Mouse (Mus musculus) heart, adult 18-20 months (tissue): ENCODE data around the gene Dis3. TPM values are rescaled to one million over a fixed set of nuclear protein-coding genes. Genes with fewer than 3 reads are reported as not detected.

Experiments
- DNase-seq, 2 experiments: peaks; one replicate each; pipeline ENCODE4 v3.0.0; 2021 to 2022; ENCODE audit warnings: mixed read lengths in 1 of 2
- long read RNA-seq, 2 experiments: library from polyadenylated mRNA; stranded (forward); transcript quantifications; one replicate each; pipeline ENCODE4 v2.0.0; 2021
- total RNA-seq, 2 experiments: library from RNA; stranded (reverse); gene quantifications; 2 replicates each; pipeline ENCODE4 v1.2.3; 2021

Gene Dis3
- 10 to 100 TPM in 1 of 2 experiments, 1 to 10 TPM in 1; 9.4 to 10.3 TPM for total RNA-seq
- long read RNA-seq, experiment 1, full-length matches to known transcripts = 2 of 2 reads
- long read RNA-seq, experiment 1, partial matches to known transcripts = 0 of 2 reads
- long read RNA-seq, experiment 1, other reads (novel, unspliced or antisense) = 0 of 2 reads
- long read RNA-seq, experiment 2, full-length matches to known transcripts = 2 of 4 reads
- long read RNA-seq, experiment 2, partial matches to known transcripts = 1 of 4 reads
- long read RNA-seq, experiment 2, other reads (novel, unspliced or antisense) = 1 of 4 reads

GRCm38 (mm10) chr14:99099267-99099966, at the start of gene Dis3, which contains the start of gene Pibf1:
Gene Dis3, minus strand, starts transcription at chr14:99099770.
Gene Pibf1, plus strand, starts transcription at chr14:99099424.
- peak; percentile 98 to 100 for DNase-seq

GRCm38 (mm10) chr14:99146841-99147240, 47.3 kb upstream of the Dis3 start:
- DNase-seq = no peak

DNA sequence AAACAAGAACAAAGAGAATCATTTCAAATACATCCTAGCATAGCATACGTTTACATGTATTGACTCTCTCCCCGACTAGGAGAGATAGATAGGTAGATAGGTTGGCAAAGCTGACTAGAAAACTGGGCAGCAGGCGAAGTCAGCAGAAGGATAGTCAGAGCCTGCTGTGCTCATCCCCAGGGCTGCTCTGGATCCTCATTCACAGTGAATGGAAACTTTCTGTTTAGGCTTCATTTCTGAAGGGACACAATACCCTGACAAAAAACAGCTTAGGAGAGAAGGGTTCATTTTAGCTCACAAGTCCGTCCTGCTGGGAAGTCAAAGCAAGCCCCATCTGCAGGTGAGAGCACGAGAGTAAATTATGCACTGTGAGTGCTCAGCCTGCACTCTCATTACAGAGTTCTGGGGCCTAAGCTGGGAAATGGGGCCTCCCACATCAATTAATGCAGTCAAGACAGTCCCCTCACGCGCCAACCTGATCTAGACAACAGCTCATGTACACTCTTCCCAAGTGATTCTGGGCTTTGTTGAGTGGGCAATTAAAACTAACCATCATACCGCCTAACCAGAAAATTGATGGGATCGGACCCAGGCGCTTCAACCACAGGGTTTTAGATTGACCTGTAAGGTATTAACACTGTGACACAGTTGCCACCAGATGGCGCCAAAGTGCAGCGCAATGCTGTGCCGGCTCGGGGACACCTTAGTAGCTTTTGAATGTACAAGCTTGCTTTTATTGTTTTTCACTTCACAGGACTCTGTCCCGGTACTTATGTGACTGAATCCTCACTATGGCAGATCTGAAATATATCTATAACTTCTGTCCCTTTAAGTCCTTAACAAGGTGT, 42.4 kb upstream of the Dis3 start:
- peak; percentile 67 to 89 for DNase-seq

- DNase-seq = no peak
These were observed 40.5 kb upstream of the Dis3 start for GRCm38 (mm10) chr14:99140036-99140435.

DNA sequence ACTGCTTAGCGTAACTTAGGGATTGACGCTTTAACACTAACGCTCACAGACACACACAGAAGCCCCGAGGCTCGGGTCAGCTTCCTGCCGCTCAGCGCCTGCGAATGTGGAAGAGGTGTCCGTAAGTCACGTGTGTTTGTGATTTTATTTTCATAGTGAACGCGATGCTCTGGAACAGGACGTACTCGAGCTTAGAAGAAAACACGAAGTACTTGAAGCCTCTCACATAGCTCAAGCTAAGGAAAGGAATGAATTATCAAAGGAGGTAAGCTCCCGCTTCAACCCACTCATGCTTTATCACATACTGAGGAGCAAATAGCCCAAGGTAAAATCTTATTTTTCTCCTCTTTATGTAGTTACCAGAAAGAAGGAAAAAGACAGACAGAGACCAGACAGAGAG, 36.7 kb upstream of the Dis3 start:
- no peak for DNase-seq

DNA sequence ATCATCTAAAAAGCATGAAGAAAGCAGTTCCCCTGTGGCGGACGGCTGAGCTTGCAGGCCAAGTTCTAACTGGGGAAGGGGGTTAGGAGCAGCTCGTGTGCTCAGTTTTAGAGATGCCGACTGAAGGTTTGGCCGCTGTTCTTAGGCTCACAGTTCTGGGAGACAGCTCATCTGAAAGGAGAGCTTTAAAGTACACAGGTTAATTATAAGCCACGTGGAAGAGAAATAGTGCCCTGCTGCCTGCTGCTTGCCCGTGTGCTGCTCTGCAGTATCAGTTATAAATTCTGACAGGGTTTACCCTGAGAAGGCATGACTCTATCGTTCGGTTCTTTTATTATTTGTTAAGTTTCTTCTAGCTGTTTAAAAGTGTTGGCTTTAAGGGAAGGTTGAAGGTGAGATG, 36.2 kb upstream of the Dis3 start:
- DNase-seq = no peak

DNA sequence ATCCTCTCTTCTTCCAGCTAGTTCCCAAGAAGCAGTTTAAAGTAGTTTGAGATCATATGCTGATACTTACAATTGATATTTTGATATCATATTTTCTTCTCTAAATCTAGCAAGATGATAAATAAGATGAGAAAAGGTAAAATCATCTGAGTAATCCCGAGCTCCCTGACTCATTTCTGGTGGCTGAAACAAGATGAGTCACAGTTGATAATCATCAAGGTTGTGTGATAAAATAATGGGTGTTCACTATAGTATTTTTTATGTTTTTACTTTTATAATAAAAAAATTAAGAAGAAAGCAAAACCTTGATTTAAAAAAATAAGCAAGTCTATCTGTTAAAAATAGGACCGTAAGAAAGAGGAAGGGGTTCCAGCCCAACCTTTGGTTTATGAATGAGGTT, 34.5 kb upstream of the Dis3 start:
- no peak for DNase-seq

DNA sequence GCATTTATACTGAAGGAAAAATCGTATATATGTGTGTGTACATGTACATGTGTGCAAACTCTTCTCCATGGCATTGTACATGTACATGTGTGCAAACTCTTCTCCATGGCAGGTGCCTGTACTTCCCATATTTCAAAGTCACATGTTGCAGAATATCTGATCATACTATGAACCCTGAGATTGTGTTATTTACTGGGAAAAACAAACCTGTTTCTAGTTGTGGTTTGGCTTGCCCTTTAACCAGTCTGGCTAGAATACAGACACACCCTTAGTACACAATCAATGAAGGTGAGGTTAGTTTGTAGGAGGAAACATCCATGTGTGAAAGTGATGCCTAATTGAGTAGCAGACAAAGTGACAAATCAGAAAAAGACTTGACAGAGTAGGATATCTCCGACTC, 29.5 kb upstream of the Dis3 start:
- DNase-seq = no peak

- DNase-seq = no peak
These were observed 27.9 kb upstream of the Dis3 start for GRCm38 (mm10) chr14:99127509-99127908.

DNA sequence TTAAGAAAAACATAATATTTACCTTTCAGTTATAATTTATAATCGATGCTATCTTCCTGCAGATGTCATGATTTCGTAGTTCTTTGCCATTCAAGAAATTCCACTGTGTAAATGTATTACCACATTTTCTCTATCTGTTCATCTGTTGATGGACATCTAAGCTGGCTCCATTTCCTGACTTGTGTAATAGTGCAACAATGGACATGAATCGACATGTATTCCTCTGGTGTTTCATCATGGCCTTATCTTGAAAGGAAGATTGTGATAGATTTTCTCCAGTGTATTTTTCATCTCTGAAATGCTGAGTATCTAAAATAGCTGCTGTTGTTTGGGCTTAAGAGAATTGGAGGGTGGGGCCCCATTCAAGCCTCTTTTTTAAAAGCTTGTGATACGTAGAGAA, 27.1 kb upstream of the Dis3 start:
- DNase-seq = no peak

DNA sequence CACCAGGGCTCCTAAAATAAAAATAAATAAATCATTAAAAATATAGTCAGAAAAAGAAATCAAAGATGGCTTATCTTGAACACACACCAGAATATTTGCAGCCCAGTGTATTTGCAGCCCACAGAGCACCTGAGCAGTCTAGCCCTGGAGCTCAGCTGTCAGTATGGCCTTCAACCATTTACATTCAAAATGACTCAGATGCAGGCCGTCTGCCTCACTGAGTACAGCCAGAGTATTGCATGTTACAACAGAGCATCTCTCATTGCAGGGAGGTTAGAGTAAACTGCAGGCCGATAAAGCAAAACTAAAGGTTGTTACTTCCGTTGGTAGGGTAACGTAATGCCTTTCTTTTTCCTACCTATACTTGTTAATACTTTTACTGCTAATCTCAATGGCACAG, 24.5 kb upstream of the Dis3 start:
- no peak for DNase-seq

DNA sequence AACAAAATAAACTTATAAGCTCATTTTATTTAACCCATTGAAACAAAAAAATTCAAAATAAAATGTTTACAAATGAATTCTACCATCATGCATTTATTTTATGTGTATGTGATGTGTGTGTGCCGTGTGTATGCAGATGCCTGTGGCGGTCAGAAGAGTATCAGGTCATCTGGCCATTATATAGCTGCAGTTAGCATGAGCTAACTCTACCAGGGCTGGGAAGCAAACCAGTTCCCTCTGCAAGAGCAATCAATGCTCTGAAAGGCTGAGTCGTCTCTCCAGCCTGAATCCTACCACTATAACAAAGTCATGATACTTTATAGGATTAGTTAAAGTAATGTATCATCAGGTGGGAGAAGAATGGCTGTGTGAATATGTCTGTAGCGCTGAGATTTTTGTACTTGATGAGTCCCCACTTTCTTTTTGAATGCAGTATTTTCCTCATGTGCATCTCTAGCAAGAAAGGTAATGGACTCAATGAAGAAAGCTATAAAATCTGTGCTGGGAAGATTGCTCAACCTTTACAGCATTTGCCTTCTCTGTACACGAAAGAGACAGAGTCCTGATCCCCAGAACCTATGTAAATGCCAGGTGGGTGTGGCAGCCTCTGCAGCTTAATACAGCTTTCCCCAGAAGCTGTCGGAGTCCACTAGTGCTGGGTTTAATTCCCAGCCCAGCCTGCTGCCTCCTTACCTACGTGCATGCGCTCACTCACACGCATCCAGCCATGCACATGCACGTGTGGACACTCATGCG, 22.2 kb upstream of the Dis3 start:
- no peak for DNase-seq

DNA sequence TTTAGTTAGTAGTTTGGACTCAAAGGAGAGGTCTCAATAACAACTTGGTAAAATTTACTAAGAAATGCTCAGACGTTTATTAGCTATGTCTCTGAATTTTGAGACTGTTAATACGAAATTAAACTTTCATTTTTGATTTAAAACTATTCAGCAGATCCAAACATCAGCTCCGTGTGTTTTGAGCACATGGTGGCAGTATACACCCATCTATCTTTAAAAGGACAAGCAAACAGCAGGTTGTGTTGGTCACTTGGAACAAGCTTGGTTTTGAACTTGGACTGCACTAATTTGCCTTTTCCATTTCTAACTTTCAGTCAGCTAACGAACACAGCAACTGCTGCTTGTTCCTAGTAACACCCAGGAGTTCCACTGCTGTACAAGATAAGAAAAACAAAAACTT, 18.0 kb upstream of the Dis3 start:
- DNase-seq = no peak

- no peak for DNase-seq
These were observed 9.2 kb upstream of the Dis3 start for GRCm38 (mm10) chr14:99108762-99109161.

- DNase-seq = no peak
These were observed 8.1 kb upstream of the Dis3 start for GRCm38 (mm10) chr14:99107631-99108187.

DNA sequence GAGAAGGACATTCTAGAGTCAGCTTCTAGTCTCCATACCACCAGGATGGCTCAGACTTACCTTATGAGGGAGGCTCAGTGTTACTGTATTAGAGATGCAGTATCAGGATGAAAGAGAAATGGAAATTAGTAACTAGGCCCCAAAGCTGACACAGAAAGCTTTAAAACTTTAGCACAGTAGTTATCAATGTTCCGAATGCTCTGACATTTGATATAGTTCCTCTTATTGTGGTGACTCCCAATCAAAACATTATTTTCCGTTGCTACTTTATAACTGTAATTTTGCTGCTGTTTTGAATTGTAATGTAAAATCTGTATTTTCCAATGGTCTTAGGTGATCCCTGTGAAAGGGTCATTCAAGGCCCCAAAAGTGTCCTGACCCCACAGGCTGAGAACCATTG, 7.1 kb upstream of the Dis3 start:
- DNase-seq = no peak

GRCm38 (mm10) chr14:99104542-99105123, 5.1 kb upstream of the Dis3 start:
- DNase-seq = no peak

DNA sequence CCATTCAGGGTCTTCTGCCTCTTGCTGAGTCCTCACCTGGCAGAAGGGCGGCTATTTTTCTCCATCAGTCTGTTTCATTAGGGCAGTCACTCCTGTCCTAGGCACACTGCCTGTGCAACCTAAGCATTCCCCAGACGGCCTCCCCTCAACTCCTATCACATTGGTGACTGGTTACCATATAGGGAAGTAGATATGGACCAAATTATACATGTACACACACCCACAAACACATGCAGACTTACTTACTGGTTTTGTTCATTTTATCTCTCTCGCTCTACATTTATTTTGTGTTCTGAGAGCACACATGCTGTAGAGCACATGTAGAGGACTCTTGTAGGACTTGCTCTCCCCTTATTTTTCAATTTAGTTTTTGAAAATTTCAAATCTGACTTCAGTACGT, 3.5 kb upstream of the Dis3 start:
- DNase-seq = no peak

- no peak for DNase-seq
These were observed 507 bp upstream of the Dis3 start for GRCm38 (mm10) chr14:99099967-99100587.

GRCm38 (mm10) chr14:99088947-99089346, 10.6 kb downstream of the Dis3 start:
- DNase-seq = no peak

- DNase-seq = no peak
These were observed 28.4 kb downstream of the Dis3 start for GRCm38 (mm10) chr14:99071146-99071545.
